Mouse (Mus musculus) adrenal gland, postnatal 10 days (tissue): ENCODE measurements around the gene Mocs2. TPM values are rescaled to one million over a fixed set of nuclear protein-coding genes. Genes with fewer than 3 reads are reported as not detected.

Experiments
- DNase-seq: peaks from one replicate; pipeline ENCODE4 v3.0.0; 2021; ENCODE audit warnings: mixed read lengths
- total RNA-seq, 2 experiments: library from RNA; stranded (reverse); gene quantifications; 2 replicates each; pipeline ENCODE4 v1.2.3; 2021

The Mocs2 gene
- total RNA-seq, 2 experiments from 2014 or later, result 162 to 183 TPM

GRCm38 (mm10) chr13:114854023-114854422 is 36.0 kb downstream of the Mocs2 start:
- no peak for DNase-seq

GRCm38 (mm10) chr13:114854428-114854827 is 36.4 kb downstream of the Mocs2 start:
- no peak for DNase-seq

GRCm38 (mm10) chr13:114855573-114856268 is 37.7 kb downstream of the Mocs2 start:
- DNase-seq, result peak; percentile 31

- DNase-seq, result no peak
Observed at GRCm38 (mm10) chr13:114856269-114856627, 38.2 kb downstream of the Mocs2 start.

DNA sequence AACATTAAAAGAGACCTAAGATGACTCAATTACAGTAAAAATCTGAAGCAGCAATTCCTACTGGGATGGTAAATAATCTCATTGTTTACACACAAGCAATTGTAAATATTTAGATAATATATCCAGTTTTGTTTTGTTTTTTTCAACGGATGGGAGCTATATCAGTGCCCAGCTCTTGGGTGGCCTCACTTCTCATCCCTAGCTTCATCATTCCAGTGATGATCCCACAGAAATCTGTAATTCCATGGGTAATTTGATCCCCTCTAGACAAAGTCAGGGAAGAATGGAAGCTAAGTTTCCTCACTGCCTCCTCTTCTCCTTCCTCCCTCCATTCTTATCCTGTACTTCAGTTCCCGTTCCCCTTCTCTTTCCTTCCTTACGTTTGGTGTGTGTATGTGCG is 39.5 kb downstream of the Mocs2 start:
- no peak for DNase-seq

DNA sequence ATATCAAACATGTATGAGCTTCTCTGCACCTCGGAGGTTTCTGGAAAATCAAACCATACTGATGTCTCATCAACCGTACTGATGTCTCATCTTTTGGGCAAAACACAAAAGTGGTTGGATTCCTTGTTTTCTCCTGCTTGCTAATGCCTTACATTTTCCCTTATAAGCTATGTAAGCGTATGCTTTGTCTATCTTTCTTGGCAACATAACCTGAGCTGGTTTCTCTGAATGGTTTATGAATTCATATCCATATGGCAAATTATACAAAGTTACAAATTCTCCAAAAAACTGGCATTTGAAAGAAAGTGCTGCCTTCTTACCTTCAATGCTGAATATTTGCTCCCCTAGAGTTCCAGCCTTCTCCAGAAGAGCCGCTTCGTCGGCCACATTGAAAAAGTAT is 56.7 kb downstream of the Mocs2 start:
- DNase-seq, result no peak

DNA sequence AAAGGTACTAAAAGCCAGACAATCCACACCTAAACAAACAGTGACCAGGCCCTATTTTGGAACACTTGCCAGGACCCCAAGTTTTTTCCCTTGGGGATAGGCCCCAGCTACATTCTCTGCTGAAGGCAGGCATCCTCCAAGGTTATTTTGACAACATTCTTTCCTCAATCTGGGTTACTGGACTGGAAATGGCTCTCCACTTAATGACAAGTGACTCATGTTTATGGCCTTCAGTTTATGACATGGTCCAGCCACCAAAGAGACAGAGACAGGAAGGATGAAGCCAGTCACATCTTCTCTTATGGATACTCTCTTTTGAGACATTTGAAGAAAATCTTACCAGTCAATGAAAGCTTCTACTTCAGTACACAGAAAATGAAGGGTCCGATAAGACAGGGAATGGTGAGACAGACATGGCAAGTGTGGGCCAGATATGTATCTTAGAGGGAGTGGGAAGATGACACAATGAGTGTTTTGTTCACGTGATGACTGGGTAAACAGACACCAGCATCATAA is 58.0 kb downstream of the Mocs2 start:
- no peak for DNase-seq

DNA sequence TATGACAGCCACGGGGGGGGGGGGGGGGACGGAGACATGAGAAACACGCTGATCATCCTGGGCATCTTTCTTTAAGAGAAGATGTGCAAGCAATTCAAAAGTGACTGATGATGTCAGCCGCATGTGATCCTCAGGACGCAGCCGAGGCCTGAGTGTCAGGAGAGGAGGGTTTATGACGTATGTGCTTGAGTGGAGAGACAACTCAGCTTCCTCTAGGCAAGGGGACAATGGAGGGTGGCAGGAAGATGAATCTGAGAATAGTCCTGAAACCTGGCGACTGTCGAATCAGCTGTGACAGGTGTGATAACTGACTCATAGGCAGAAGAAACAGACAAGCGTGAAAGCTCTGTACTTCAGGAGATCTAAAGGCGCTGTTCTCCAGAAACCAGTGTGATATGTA is 60.6 kb downstream of the Mocs2 start:
- no peak for DNase-seq

Other genes with a start within 250 kb of the Mocs2 start
- gene Itga2, start 113.9 kb downstream of the Mocs2 start, total RNA-seq, result 1 to 10 TPM; 4.4 to 4.7 TPM